Mouse (Mus musculus) myocyte (in vitro differentiated cells): ENCODE measurements around the gene Sun2. TPM values are rescaled to one million over a fixed set of nuclear protein-coding genes. Genes with fewer than 3 reads are reported as not detected.

Source experiments
- H3K27me3 ChIP-seq: one replicate; pipeline ENCODE4 v1.6.1; 2011; ENCODE audit not compliant: control insufficient read depth, insufficient read depth, insufficient read length
- H3K36me3 ChIP-seq: one replicate; pipeline ENCODE4 v1.6.1; 2011; ENCODE audit not compliant: control insufficient read depth, insufficient read depth
- H3K4me2 ChIP-seq: one replicate; pipeline ENCODE4 v1.6.1; 2011; ENCODE audit warnings: low read depth, control low read depth
- H3K4me3 ChIP-seq: one replicate; pipeline ENCODE4 v1.5.1; 2011; ENCODE audit warnings: mild to moderate bottlenecking, control low read depth, moderate library complexity
- H3K79me2 ChIP-seq: one replicate; pipeline ENCODE4 v1.6.1; 2011; ENCODE audit not compliant: control insufficient read depth, insufficient read depth
- H3ac ChIP-seq: one replicate; pipeline ENCODE4 v1.6.1; 2011; ENCODE audit not compliant: control insufficient read depth, insufficient read length
- CEBPB ChIP-seq: IDR thresholded peaks from 2 replicates; pipeline ENCODE4 v1.6.1; 2011; ENCODE audit warnings: mild to moderate bottlenecking, moderate library complexity; ENCODE audit not compliant: poor library complexity, insufficient read depth, severe bottlenecking
- E2F4 ChIP-seq: IDR thresholded peaks from one replicate; pipeline ENCODE4 v1.6.1; 2011; ENCODE audit warnings: mild to moderate bottlenecking, control low read depth, moderate library complexity; ENCODE audit not compliant: insufficient read depth
- MAX ChIP-seq: IDR thresholded peaks from one replicate; pipeline ENCODE4 v1.6.1; 2011; ENCODE audit warnings: low read depth, mild to moderate bottlenecking, control low read depth
- MYOD1 ChIP-seq, 3 experiments: IDR thresholded peaks; one replicate each; pipeline ENCODE4 v1.6.1; 2011; ENCODE audit warnings: control low read depth in 2 of 3, low read depth in 2 of 3, mild to moderate bottlenecking in 2 of 3, moderate library complexity in 1 of 3; ENCODE audit not compliant: insufficient read length in 2 of 3, control insufficient read depth in 1 of 3
- MYOG ChIP-seq, 3 experiments: IDR thresholded peaks; one replicate each; pipeline ENCODE4 v1.6.1; 2011; ENCODE audit warnings: control low read depth in 2 of 3, low read depth in 2 of 3, mild to moderate bottlenecking in 2 of 3; ENCODE audit not compliant: insufficient read length in 2 of 3, control insufficient read depth in 1 of 3, insufficient read depth in 1 of 3
- POLR2A ChIP-seq: IDR thresholded peaks from one replicate; pipeline ENCODE4 v1.6.1; 2011; ENCODE audit warnings: low read depth, mild to moderate bottlenecking, control low read depth, moderate library complexity; ENCODE audit not compliant: insufficient read length
- POLR2AphosphoS2 ChIP-seq: IDR thresholded peaks from one replicate; pipeline ENCODE4 v1.6.1; 2011; ENCODE audit warnings: low read depth, control low read depth; ENCODE audit not compliant: insufficient read length
- REST ChIP-seq: IDR thresholded peaks from one replicate; pipeline ENCODE4 v1.6.1; 2011; ENCODE audit warnings: mild to moderate bottlenecking, control low read depth, moderate library complexity; ENCODE audit not compliant: insufficient read depth, insufficient read length
- SRF ChIP-seq: IDR thresholded peaks from one replicate; pipeline ENCODE4 v1.6.1; 2011; ENCODE audit warnings: low read depth; ENCODE audit not compliant: control insufficient read depth, insufficient read length
- TCF12 ChIP-seq: IDR thresholded peaks from one replicate; pipeline ENCODE4 v1.6.1; 2011; ENCODE audit warnings: mild to moderate bottlenecking, control low read depth; ENCODE audit not compliant: poor library complexity, insufficient read depth, severe bottlenecking
- TCF3 ChIP-seq: IDR thresholded peaks from one replicate; pipeline ENCODE4 v1.6.1; 2011; ENCODE audit warnings: low read depth, control low read depth; ENCODE audit not compliant: insufficient read length
- USF1 ChIP-seq: IDR thresholded peaks from one replicate; pipeline ENCODE4 v1.6.1; 2011; ENCODE audit warnings: low read depth, mild to moderate bottlenecking, control low read depth, moderate library complexity
- polyA plus RNA-seq: library from polyadenylated mRNA; unstranded; fragments of >200 nt; fragmentation: generic; extraction: Trizol; gene quantifications from one replicate; pipeline ENCODE4 v1.2.1, GENCODE M21; 2012; ENCODE audit warnings: missing spikeins

The Sun2 gene
- polyA plus RNA-seq, 1 experiment = 78.0 TPM

GRCm38 (mm10) chr15:79687175-79687574, 55.2 kb downstream of the Sun2 start:
- no peak for TF ChIP-seq TCF12
- no peak for TF ChIP-seq MYOG (IDR thresholded peaks at IDR 0.05; ENCODE audit: control insufficient read depth in 1 of 3, insufficient read depth in 1 of 3, insufficient read length in 2 of 3, low read depth in 2 of 3)
- no peak for TF ChIP-seq SRF
- TF ChIP-seq E2F4 = no peak
- Histone ChIP-seq H3K4me3 (peak overlapping the region; percentile 61), H3K27me3 (no peaks in the 10 kb centered on the region)

GRCm38 (mm10) chr15:79686046-79686869, 56.1 kb downstream of the Sun2 start:
- H3K4me2 ChIP-seq = peak overlapping the region; percentile 90
- H3K79me2 ChIP-seq = peaks cover 62% of the 10 kb centered on the region
- no peaks in the 10 kb centered on the region for H3K36me3 ChIP-seq
- H3K27me3 ChIP-seq = no peaks in the 10 kb centered on the region
- H3ac ChIP-seq = peak overlapping the region; percentile 84
- H3K4me3 ChIP-seq = peak overlapping the region; percentile 61
- TF ChIP-seq E2F4 (no peak), TCF3 (no peak), POLR2A (no peak), CEBPB (no peak), MAX (peak; percentile 45), POLR2AphosphoS2 (no peak)

More at GRCm38 (mm10) chr15:79687175-79687574, 55.2 kb downstream of the Sun2 start:
- Histone ChIP-seq H3ac (peak overlapping the region; percentile 84), H3K36me3 (no peaks in the 10 kb centered on the region), H3K4me2 (peak overlapping the region; percentile 90), H3K79me2 (peaks cover 62% of the 10 kb centered on the region)

GRCm38 (mm10) chr15:79685141-79685641, 57.1 kb downstream of the Sun2 start:
- peak overlapping the region; percentile 61 for H3K4me3 ChIP-seq
- peaks cover 72% of the 10 kb centered on the region for H3K79me2 ChIP-seq
- peak overlapping the region; percentile 90 for H3K4me2 ChIP-seq
- TF ChIP-seq POLR2AphosphoS2 (no peak), USF1 (peak; percentile 66)
- H3ac ChIP-seq = no peak overlapping the region
- H3K27me3 ChIP-seq = no peaks in the 10 kb centered on the region
- no peaks in the 10 kb centered on the region for H3K36me3 ChIP-seq

GRCm38 (mm10) chr15:79684616-79685015, 57.7 kb downstream of the Sun2 start:
- Histone ChIP-seq H3K79me2 (peaks cover 78% of the 10 kb centered on the region), H3K36me3 (no peaks in the 10 kb centered on the region), H3K27me3 (no peaks in the 10 kb centered on the region), H3K4me2 (peak overlapping the region; percentile 90), H3K4me3 (peak overlapping the region; percentile 61), H3ac (no peak overlapping the region)
- TF ChIP-seq TCF3 (no peak), POLR2A (no peak), CEBPB (no peak), USF1 (no peak), SRF (no peak), E2F4 (no peak), MYOG (IDR thresholded peaks at IDR 0.05; ENCODE audit: control insufficient read depth in 1 of 3, insufficient read depth in 1 of 3, insufficient read length in 2 of 3, low read depth in 2 of 3) (no peak), MYOD1 (IDR thresholded peaks at IDR 0.05; ENCODE audit: control insufficient read depth in 1 of 3, insufficient read length in 2 of 3, low read depth in 2 of 3) (no peak), POLR2AphosphoS2 (no peak)

GRCm38 (mm10) chr15:79683707-79684465, 58.5 kb downstream of the Sun2 start:
- no peak for TF ChIP-seq TCF12
- TF ChIP-seq E2F4 = no peak
- TF ChIP-seq MYOG (IDR thresholded peaks at IDR 0.05; ENCODE audit: control insufficient read depth in 1 of 3, insufficient read depth in 1 of 3, insufficient read length in 2 of 3, low read depth in 2 of 3) = no peak
- no peak for TF ChIP-seq POLR2A
- no peak for TF ChIP-seq POLR2AphosphoS2
- TF ChIP-seq SRF = no peak
- TF ChIP-seq TCF3 = no peak
- no peak for TF ChIP-seq MAX
- TF ChIP-seq MYOD1 (IDR thresholded peaks at IDR 0.05; ENCODE audit: control insufficient read depth in 1 of 3, insufficient read length in 2 of 3, low read depth in 2 of 3) = no peak
- TF ChIP-seq REST = no peak
- TF ChIP-seq CEBPB = no peak
- Histone ChIP-seq H3K36me3 (peaks cover under 1% of the 10 kb centered on the region), H3K4me3 (peak overlapping the region; percentile 61), H3K79me2 (peaks cover 85% of the 10 kb centered on the region), H3K4me2 (peak overlapping the region; percentile 90), H3K27me3 (no peaks in the 10 kb centered on the region), H3ac (no peak overlapping the region)
